Mouse (Mus musculus) T-helper 17 cell (primary cell): ENCODE measurements around the gene Hpcal1.

ENCODE experiments used
- in situ Hi-C, 2 experiments: fragments of 300-600 bp; cut with MboI, MseI; formaldehyde crosslinking; loops; 1 replicate in 1 of 2; 2 replicates in 1 of 2; pipeline ENCODE4 v1.15.1; 2025; ENCODE audit warnings: high pct_unique_total_duplicates in 2 of 2

Hpcal1 gene

GRCm38 (mm10) chr12:17690564-17691281 is at the start of gene Hpcal1:
TSS of gene Hpcal1 (plus strand) at chr12:17690856.
- in situ Hi-C loops, result loop anchor here (5.0 kb wide), 2 partner anchors 47 to 52 kb away; no protein-coding TSS in a partner anchor

- in situ Hi-C loops, result no loop called here
Observed at GRCm38 (mm10) chr12:17641269-17641668, 49.4 kb upstream of the Hpcal1 start.

DNA sequence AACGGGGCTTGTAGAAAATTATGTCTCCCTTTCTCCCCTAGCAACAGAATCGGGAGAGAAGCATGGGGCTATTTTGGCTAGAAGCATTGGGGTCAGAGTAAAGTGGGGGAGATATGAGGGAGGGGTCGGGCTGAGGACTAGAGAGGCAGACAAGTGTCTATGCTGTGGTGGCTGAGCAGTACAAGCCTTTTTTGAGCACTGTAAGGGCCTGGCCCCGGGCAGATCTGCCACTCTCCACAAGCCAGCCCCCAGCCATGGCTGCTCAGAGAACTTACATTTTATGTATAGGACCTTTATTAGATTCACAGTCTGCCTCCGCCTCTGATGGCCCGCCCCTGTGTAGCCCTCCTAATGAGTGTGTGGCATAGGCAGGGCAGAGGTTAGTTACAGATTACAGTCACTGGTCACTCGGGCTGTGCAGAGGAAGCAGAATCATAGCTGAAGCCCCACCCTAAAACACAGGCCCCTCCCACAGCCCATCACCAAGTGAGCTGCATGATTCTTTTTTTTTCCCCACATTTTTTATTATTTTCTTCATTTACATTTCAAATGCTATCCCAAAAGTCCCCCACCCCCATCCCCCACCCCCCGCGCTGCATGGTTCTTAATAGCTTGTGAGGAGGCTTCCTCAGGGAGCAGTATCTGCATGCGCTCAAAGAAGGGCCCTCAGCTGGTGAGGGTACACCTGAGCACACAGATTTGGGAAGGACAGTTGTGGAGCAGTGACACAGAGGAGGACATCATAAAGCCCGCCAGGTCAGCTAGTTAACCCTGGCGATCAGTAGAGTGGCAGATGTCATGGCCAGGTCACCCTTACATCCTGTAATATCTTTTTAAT is 46.1 kb upstream of the Hpcal1 start:
- in situ Hi-C loops, result no loop called here

DNA sequence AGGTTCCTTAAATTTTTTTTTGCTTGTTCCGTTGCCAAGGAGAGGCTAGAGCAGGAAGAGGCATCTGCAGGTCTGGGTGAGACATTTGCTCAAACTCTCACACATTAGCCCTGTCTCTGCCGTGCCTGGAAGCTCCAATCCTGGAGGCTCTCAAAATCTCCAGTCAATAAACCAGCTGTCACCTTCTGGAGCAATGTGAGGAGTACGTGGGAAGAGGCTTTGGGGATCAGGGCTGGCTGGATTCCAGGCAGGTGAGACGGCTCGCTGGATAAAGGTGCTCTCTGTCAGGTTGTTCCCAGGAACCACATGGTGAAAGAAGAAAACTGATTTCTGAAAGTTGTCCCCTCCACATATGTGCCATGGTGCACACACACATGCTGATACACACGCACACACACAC is 44.2 kb upstream of the Hpcal1 start:
- in situ Hi-C loops, result no loop called here

DNA sequence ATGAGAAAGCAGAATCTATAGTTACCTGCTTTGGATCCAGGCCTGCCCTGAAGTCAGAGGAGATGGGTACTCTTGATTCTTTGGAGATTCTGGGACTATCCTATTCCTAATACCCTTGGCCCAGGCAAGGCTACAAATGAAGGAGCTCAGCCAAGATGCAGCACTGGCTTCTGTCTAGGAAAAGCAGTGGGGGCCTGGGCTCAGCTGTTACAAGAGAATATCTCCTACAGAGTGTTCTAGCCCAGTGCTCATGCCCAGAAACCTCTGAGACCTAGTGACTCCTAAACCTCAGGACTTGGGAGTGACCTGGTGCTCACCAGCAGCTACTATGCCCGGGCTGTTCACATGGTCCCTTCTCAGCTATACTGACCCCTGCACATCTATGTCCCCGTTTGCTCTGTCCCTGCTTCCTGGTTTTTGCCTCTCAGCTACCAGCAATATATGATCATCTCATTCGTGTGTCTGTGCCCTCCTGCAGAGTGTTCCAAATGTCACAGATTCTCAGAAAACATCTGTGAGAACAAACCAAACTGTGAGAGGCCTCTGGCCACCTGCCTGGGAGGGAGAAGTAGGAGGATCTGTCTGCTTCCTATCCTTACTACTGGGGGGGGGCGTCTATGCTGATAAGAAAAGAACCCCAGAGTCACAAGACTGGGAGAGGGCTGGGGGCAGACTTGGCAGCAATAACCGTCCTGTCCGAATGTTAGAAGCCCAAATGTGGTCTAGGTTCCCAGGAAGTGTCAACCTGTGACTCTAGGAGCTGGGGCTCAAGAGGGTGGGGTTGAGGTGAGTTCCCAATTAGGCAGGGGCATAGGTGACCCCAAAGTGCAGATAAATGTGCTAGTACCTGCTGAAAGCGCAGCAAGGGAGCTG is 39.2 kb upstream of the Hpcal1 start:
- in situ Hi-C loops, result no loop called here

GRCm38 (mm10) chr12:17652216-17653050 is 38.2 kb upstream of the Hpcal1 start:
- in situ Hi-C loops, result no loop called here

DNA sequence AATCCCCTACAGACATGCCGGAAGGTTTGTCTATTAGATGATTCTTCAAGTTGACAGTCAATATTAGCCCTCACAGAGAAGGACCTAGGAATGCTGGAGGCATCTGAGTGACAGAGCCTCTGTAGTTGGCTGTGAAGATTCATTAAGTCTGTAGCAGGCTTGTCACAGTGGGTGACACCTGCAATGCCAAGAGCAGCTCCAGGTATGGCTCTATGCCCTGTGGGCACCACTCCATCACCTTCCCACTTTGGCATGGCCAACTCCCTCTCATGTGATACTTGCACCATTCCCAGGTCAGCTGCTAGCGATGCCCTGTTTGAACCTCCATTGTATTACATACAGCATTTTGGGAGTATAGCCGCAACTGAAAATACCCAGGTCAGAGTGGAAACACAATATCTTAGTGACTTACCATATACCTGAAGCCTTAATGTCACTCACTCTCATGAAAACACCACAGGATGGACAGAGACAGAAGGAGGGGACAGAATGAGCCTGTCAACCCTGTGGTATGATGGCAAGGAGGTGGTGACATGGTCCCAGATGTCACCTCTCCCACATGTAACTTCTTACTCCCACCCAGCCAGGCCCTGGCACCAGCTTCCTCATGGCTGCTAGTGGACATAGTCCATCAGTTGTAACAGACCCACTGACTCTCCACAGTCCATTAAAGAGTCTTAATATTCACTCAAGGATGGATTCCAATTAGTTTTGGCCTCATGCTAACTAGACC is 37.4 kb upstream of the Hpcal1 start:
- in situ Hi-C loops, result no loop called here

GRCm38 (mm10) chr12:17657561-17658195 is 33.0 kb upstream of the Hpcal1 start:
- in situ Hi-C loops, result no loop called here

DNA sequence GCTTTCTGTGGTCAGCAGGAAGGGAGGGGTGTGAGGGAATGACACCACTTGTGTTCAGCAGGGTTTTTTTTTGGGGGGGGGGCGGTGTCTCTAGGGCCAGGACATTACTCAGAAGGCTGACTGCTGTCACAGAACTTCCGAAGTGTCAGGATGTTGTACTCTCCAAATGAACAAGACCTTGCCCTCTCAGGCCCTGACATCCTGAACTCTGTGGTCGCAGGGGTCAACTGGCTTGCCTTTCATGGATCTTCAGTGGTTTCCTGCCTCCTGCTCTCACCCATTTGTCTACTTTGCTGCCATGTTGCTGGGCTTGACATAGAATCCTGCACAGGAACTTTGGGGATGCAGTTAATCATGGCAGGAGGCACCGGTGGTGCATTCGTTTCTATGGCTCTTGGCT is 32.1 kb upstream of the Hpcal1 start:
- in situ Hi-C loops, result no loop called here

- in situ Hi-C loops, result no loop called here
Observed at GRCm38 (mm10) chr12:17661483-17661920, 29.2 kb upstream of the Hpcal1 start.

GRCm38 (mm10) chr12:17663991-17664635 is 26.5 kb upstream of the Hpcal1 start:
- in situ Hi-C loops, result no loop called here

DNA sequence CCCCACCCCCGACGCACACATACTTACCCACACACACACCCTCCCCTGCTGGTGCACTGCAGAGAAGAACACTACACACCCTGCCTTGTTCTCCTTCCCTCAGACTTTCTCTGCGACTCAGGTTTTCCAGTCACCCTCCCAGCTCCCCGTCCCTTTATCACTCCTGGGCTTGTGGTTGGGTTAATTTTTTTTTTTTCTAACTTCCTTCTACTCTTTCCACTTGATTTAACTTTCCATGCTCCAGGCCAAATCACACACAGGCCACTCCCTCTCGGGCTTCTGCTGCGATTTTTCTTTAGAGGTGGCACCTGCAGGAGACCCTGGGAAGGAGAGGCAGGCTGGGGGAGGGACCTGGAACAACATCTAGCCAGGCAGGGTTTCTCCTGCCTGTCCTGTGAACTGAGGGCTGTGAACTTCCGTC is 24.7 kb upstream of the Hpcal1 start:
- in situ Hi-C loops, result no loop called here

- in situ Hi-C loops, result no loop called here
Observed at GRCm38 (mm10) chr12:17666616-17667015, 24.0 kb upstream of the Hpcal1 start.

GRCm38 (mm10) chr12:17673729-17674128 is 16.9 kb upstream of the Hpcal1 start:
- in situ Hi-C loops, result loop anchor here in 1 of 2 experiments (10.0 kb wide), 1 partner anchor 121 kb away; no protein-coding TSS in a partner anchor

DNA sequence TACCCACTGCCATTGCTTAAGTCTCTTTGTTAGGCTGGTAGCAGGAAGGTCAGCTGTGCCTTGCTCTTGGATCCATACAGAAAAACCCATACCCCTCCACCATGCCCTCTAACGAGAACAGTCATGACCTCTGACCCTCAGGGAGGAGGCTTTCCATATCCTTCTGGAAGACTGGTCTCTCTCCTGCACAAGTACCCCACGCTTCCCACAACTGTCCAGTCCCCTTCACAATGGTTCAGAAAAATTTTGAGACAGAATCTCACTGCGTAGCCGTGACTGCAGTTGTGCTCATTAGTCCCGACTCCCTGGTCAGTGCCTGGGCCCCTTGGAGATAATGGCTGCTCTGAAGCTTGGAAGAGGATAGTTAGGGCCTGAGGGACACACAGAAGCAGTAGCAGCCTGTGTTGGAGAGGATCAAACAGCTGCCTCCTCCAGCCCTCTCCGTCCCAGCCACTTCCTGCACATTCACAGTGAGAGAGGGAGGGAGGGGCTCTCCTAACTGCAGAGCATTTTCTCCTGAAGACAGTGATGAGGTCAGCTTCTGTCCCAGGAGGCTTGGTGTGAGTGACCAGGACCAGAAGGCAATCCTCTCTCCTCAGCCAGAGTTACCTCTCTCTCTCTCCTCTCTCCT is 16.4 kb upstream of the Hpcal1 start:
- in situ Hi-C loops, result loop anchor here in 1 of 2 experiments (10.0 kb wide), 1 partner anchor 121 kb away; no protein-coding TSS in a partner anchor

GRCm38 (mm10) chr12:17677743-17678142 is 12.9 kb upstream of the Hpcal1 start:
- in situ Hi-C loops, result loop anchor here (5.0 to 10.0 kb wide), 4 partner anchors 80 to 117 kb away; no protein-coding TSS in a partner anchor

- in situ Hi-C loops, result loop anchor here (5.0 to 10.0 kb wide), 4 partner anchors 82 to 115 kb away; no protein-coding TSS in a partner anchor
Observed at GRCm38 (mm10) chr12:17679571-17679970, 11.1 kb upstream of the Hpcal1 start.

- in situ Hi-C loops, result no loop called here
Observed at GRCm38 (mm10) chr12:17682161-17682560, 8.5 kb upstream of the Hpcal1 start.
